Mouse (Mus musculus) liver, adult 2 months (tissue): Measurements from ENCODE around the gene Ipo9. TPM values are rescaled to one million over a fixed set of nuclear protein-coding genes. Genes with fewer than 3 reads are reported as not detected.
A peak's percentile ranks its signal among the peaks of the same experiment; 100 is the strongest.

Experiments used
- DNase-seq: peaks from one replicate; pipeline ENCODE4 v3.0.0-alpha.2; 2011; ENCODE audit warnings: low read depth, low spot score; ENCODE audit errors: extremely low read depth
- H3K27ac ChIP-seq: fragments of 200-500 bp; replicated peaks from 2 replicates; pipeline ENCODE4 v1.5.1; 2012; ENCODE audit warnings: low read depth, mild to moderate bottlenecking, control low read depth, inconsistent platforms, low read length; ENCODE audit not compliant: insufficient read depth
- H3K27me3 ChIP-seq: fragments of 200-500 bp; 2 replicates; pipeline ENCODE4 v1.6.1; 2012; ENCODE audit warnings: mild to moderate bottlenecking, moderate library complexity, low read length, inconsistent platforms; ENCODE audit not compliant: control insufficient read depth, insufficient read depth
- H3K36me3 ChIP-seq: fragments of 200-500 bp; 2 replicates; pipeline ENCODE4 v1.6.1; 2012; ENCODE audit warnings: low read length, inconsistent platforms; ENCODE audit not compliant: control insufficient read depth, insufficient read depth
- H3K4me1 ChIP-seq: fragments of 200-500 bp; 2 replicates; pipeline ENCODE4 v1.6.1; 2011; ENCODE audit warnings: low read length; ENCODE audit not compliant: control insufficient read depth, insufficient read depth
- H3K4me3 ChIP-seq: fragments of 200-500 bp; 2 replicates; pipeline ENCODE4 v1.5.1; 2011; ENCODE audit warnings: low read depth, mild to moderate bottlenecking, control low read depth, low read length, moderate library complexity; ENCODE audit not compliant: insufficient read depth
- H3K79me2 ChIP-seq: fragments of 200-500 bp; 2 replicates; pipeline ENCODE4 v1.6.1; 2012; ENCODE audit warnings: inconsistent platforms, mild to moderate bottlenecking, low read length, moderate library complexity; ENCODE audit not compliant: control insufficient read depth, insufficient read depth
- H3K9ac ChIP-seq: fragments of 200-500 bp; 2 replicates; pipeline ENCODE4 v1.6.1; 2012; ENCODE audit warnings: low read depth, mild to moderate bottlenecking, control low read depth, inconsistent platforms, low read length
- CTCF ChIP-seq: fragments of 200-500 bp; IDR thresholded peaks from 2 replicates; pipeline ENCODE4 v1.5.1; 2011; ENCODE audit warnings: low read depth, low read length, control low read depth
- POLR2A ChIP-seq: fragments of 200-500 bp; IDR thresholded peaks from 2 replicates; pipeline ENCODE4 v1.6.1; 2011; ENCODE audit warnings: low read length, control low read depth; ENCODE audit not compliant: insufficient read depth; ENCODE audit errors: extremely low read depth
- WGBS: fragments of 180-500 bp; shearing (Covaris S2); methylation state at CpG from one replicate; pipeline ENCODE4 v1.1.7; 2018; 5-methylcytosine and 5-hydroxymethylcytosine counted together
- polyA plus RNA-seq: library from polyadenylated mRNA; depleted of rRNA; stranded (reverse); fragments of >200 nt; gene quantifications from 2 replicates; pipeline ENCODE4 v1.2.3, GENCODE M21; 2012; rRNA removed
- total RNA-seq: library from RNA; depleted of rRNA; stranded (reverse); fragments of >200 nt; gene quantifications from 2 replicates; pipeline ENCODE4 v1.2.3, GENCODE M21; 2014; rRNA removed

Ipo9 gene
- total RNA-seq (17.1 and 20.9 TPM in 2 replicates), polyA plus RNA-seq (27.2 and 29.5 TPM in 2 replicates)

DNA sequence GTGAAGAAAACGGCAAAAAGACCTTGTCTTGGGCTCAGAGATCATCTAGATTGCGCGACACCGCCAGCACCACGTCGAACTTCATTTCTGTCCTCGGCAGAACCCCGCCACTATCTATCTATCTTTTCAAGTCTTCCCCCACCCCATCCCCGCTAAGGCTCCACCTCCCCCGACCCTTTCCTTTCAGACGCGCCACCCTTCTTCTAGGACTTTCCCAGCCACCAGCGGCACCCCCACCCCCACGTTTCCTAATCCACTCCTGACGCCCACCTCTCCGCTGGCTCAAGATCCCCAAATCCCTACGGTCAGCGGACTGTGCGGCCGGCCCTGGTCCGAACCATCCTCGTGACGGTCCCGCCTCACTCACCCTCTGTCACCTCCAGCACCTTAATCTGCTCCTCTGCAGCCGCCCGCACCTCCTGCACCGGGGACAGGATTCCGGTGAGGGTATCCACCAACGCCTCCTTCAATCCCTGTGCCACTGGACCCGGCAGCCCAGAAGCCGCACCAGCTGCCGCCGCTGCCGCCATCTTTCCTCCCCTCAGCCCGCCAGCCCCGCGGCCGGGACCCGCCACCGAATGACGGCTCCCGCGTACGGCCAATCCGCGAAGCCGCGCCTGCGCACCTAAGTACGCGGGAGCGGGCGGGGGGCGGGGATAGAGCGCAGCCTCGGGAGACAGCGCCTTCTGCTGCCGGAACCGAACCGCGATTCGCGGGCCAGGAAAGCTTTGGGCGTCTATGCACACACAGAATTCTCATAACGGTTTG lies at the start of gene Ipo9:
Gene Ipo9, minus strand, starts transcription at position 599 of the 768 bp plus-strand sequence.
- TF ChIP-seq POLR2A (peak; percentile 44; the same call in 1 of the 2 replicates), CTCF (peak; percentile 78)
- H3K36me3 ChIP-seq: no peaks in the 10 kb centered on the region
- peaks cover 14% of the 10 kb centered on the region; the same call in 1 of the 2 replicates for H3K79me2 ChIP-seq
- H3K4me3 ChIP-seq: peak within 1 kb of the TSS; percentile 88
- H3K27ac ChIP-seq: 0 out of 2 replicates have a peak within 1 kb of the TSS, but pooled peaks have one; percentile 9
- H3K9ac ChIP-seq: peak within 1 kb of the TSS; percentile 83
- under 1% methylated on average over 65 of the region's 65 CpGs for WGBS
- H3K27me3 ChIP-seq: no peaks in the 10 kb centered on the region
- DNase-seq: peak; percentile 68
- H3K4me1 ChIP-seq: no peaks in the 10 kb centered on the region

DNA sequence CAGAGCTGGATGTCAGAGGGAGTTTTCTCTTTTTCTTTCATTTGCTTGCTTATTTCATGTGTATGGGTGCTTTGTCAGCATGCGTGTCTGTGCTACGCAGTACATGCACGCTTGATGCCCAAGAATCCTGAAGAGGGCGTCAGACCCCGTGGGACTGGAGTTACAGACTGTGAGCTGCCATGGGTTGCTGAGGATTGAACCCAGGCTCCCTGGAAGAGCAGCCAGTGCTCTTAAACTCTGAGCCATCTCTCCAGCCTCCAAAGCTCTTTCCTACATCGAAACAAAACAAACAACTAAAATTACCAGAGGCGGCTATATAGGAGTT lies 45.2 kb upstream of the Ipo9 start:
- Histone ChIP-seq H3K9ac (no peak overlapping the region), H3K27me3 (no peaks in the 10 kb centered on the region), H3K79me2 (no peaks in the 10 kb centered on the region), H3K36me3 (no peaks in the 10 kb centered on the region), H3K4me1 (no peaks in the 10 kb centered on the region), H3K27ac (no peak overlapping the region), H3K4me3 (no peak overlapping the region)
- WGBS: 90% methylated on average over 7 of the region's 7 CpGs
- no peak for DNase-seq
- TF ChIP-seq POLR2A: no peak
- TF ChIP-seq CTCF: no peak

DNA sequence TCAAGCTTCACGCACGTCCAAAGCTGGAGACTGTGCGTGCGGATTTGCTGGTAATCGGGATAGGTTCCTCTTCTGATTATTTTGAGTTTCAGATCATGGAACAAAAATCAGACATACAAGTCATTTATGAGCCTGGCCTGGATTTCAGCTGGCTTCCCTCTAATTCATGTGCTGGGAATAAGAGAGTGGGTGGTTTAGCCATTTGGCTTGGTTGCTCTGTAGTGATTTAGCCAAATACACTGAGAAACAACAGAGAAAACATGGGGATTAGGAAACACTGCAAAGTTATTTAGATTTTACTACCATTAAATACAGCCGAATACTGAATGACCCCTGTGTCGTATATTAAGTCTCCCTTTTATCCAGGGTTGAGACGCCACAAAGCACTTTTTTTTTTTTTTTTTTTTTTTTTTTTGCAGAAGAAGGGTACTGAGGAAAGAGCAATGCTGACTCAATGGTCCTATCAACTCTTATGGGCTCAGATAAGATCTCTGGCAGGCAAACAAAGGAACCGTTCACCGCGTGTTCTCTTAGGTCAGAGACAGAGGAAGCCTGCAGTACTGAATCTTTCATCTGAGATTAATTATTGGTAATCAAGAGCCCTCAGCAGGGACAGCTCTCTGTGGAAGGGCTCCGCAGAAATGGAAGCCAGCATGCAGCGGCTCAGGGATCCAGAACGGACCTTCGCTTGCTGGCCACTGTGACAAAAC lies 44.7 kb upstream of the Ipo9 start:
- no peaks in the 10 kb centered on the region for H3K27me3 ChIP-seq
- no peak overlapping the region for H3K27ac ChIP-seq
- 84% methylated on average over 15 of the region's 15 CpGs for WGBS
- no peaks in the 10 kb centered on the region for H3K36me3 ChIP-seq
- DNase-seq: no peak
- TF ChIP-seq CTCF: no peak
- TF ChIP-seq POLR2A: no peak
- H3K4me3 ChIP-seq: no peak overlapping the region
- no peaks in the 10 kb centered on the region for H3K79me2 ChIP-seq
- H3K4me1 ChIP-seq: no peaks in the 10 kb centered on the region
- no peak overlapping the region for H3K9ac ChIP-seq

DNA sequence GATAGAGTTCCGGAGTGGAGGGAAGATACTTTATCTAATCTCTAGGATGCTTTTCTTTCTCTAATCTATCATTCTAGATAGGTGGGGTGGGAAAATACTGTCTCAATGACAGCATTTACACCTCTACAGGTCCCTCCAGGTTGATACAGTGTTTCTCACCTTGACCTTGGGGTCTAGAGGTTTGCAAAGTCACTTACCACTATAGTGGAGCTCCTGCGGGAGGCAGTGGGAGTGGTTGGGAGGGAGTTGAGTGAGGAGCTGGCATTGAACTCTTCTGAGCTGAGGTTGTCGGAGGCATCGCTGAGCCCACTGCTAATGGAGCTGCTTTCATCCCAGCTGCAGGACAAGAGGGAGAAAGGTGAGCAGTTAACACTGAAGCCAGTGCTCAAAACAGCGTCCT lies 42.2 kb upstream of the Ipo9 start:
- H3K79me2 ChIP-seq: no peaks in the 10 kb centered on the region
- no peaks in the 10 kb centered on the region for H3K36me3 ChIP-seq
- no peak overlapping the region for H3K27ac ChIP-seq
- no peak overlapping the region for H3K4me3 ChIP-seq
- no peaks in the 10 kb centered on the region for H3K27me3 ChIP-seq
- no peak for DNase-seq
- H3K9ac ChIP-seq: no peak overlapping the region
- no peaks in the 10 kb centered on the region for H3K4me1 ChIP-seq
- 90% methylated on average over 5 of the region's 5 CpGs for WGBS
- TF ChIP-seq POLR2A: no peak
- TF ChIP-seq CTCF: no peak

DNA sequence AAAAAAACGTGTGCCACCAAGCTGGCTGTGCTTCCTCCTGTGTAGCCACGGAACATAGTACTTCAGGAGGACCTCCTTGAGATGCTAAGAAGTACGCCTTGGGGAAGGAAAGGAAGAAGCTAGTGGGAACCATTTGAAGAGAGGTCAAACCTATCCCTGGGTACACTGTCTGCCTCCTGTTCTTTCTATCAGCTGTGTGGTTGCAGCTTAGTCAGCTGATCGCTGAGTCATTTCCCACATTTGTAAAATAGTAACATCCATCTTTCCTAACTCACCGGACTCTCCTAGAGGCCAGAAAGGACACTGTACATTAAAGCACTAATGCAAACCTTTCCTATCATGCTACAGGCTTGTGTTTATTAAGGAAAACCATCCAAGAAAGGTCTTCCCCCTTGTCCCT lies 41.4 kb upstream of the Ipo9 start:
- Histone ChIP-seq H3K27ac (no peak overlapping the region), H3K27me3 (no peaks in the 10 kb centered on the region), H3K79me2 (no peaks in the 10 kb centered on the region), H3K36me3 (no peaks in the 10 kb centered on the region), H3K9ac (no peak overlapping the region), H3K4me3 (no peak overlapping the region), H3K4me1 (no peaks in the 10 kb centered on the region)
- no peak for DNase-seq
- TF ChIP-seq CTCF (no peak), POLR2A (no peak)
- WGBS: 72% methylated on average over 5 of the region's 5 CpGs

DNA sequence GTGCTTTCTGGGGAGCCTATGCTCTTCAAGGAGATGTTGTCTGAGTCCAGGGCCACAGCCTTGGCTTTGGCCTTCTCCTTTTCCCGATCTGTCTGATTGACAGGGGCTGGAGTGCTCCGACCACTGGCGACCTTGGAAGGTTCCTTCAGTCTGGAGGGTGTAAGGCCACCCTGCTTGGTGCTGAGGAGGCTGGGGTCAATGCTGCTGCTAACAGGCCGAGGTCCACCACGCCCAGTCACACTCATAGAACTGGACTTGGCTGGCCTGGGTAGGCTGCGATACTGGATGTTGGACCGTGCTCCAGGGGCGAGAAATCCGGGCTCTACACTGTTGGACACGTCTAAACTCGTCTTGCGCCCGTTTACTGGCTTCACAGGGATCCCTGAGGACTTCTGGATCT lies 40.2 kb upstream of the Ipo9 start:
- no peaks in the 10 kb centered on the region for H3K27me3 ChIP-seq
- no peaks in the 10 kb centered on the region for H3K79me2 ChIP-seq
- DNase-seq: no peak
- H3K9ac ChIP-seq: no peak overlapping the region
- no peak for TF ChIP-seq POLR2A
- no peak for TF ChIP-seq CTCF
- H3K4me3 ChIP-seq: no peak overlapping the region
- 92% methylated on average over 13 of the region's 13 CpGs for WGBS
- H3K4me1 ChIP-seq: no peaks in the 10 kb centered on the region
- no peak overlapping the region for H3K27ac ChIP-seq
- no peaks in the 10 kb centered on the region for H3K36me3 ChIP-seq
